In genomic region chr5:37336485-37337105, GRCm38 (mm10) we compare ENCODE assay signal across 8 mouse cellular contexts. TPM values are rescaled to one million over a fixed set of nuclear protein-coding genes. Genes with fewer than 3 reads are reported as not detected.
DNase-seq lines count a peak whose midpoint lies in the region; ATAC-seq and TF ChIP-seq lines count a peak whose summit lies in the region.

TSS of gene Evc (minus strand) at chr5:37336894.

- no peak for TF ChIP-seq POLR2A in thymus, adult 2 months (IDR thresholded peaks at IDR 0.05; ENCODE audit: control insufficient read depth, extremely low read depth, insufficient read depth, low read length, poor library complexity)

- no peak for TF ChIP-seq EP300 in liver, embryonic 14.5 days (IDR thresholded peaks at IDR 0.05; ENCODE audit: low read depth)

- H3K9me3 ChIP-seq in embryonic facial prominence, embryonic 13.5 days = no peaks in the 10 kb centered on the region
- H3K9me3 ChIP-seq in heart, embryonic 10.5 days = no peaks in the 10 kb centered on the region
- no peaks in the 10 kb centered on the region for H3K9me3 ChIP-seq in liver, embryonic 14.5 days (ENCODE audit: control insufficient read depth, low read length)
- H3K9me3 ChIP-seq in neural tube, embryonic 15.5 days (replicated peaks) = no peaks in the 10 kb centered on the region

- no peaks in the 10 kb centered on the region for H3K36me3 ChIP-seq in thymus, adult 2 months (ENCODE audit: control insufficient read depth, insufficient read depth, low read length)
- peaks cover 15% of the 10 kb centered on the region for H3K36me3 ChIP-seq in embryonic facial prominence, embryonic 13.5 days
- 0 out of 2 replicates have a peak, but pooled peaks cover 2% of the 10 kb centered on the region for H3K36me3 ChIP-seq in heart, embryonic 10.5 days
- no peaks in the 10 kb centered on the region for H3K36me3 ChIP-seq in liver, embryonic 14.5 days (replicated peaks; ENCODE audit: control insufficient read depth, insufficient read depth, low read depth)
- no peaks in the 10 kb centered on the region for H3K36me3 ChIP-seq in neural tube, embryonic 15.5 days

- DNase-seq in thymus, adult 2 months = no peak
- DNase-seq in thymus, adult 18-20 months = no peak
- peak; percentile 85 for DNase-seq in heart, embryonic 10.5 days (ENCODE audit: low spot score)
- DNase-seq in kidney, adult 9 months = peak; percentile 84
- peak in 1 of 3 experiments; percentile 9 for DNase-seq in liver, embryonic 14.5 days (ENCODE audit: low read depth in 3 of 3, low spot score in 3 of 3)
- no peak for DNase-seq in B cell, adult 2 months

- TF ChIP-seq CTCF in thymus, adult 2 months (IDR thresholded peaks at IDR 0.05; ENCODE audit: borderline replicate concordance, control insufficient read depth, extremely low read depth, insufficient read depth, low read length, poor library complexity) = no peak
- TF ChIP-seq CTCF in liver, embryonic 14.5 days (IDR thresholded peaks at IDR 0.05; ENCODE audit: low read depth) = no peak

- no peak within 1 kb of the TSS for H3K27ac ChIP-seq in thymus, adult 2 months (ENCODE audit: control insufficient read depth, insufficient read depth, low read length)
- H3K27ac ChIP-seq in embryonic facial prominence, embryonic 13.5 days = peak within 1 kb of the TSS; percentile 94
- peak within 1 kb of the TSS; percentile 87 for H3K27ac ChIP-seq in heart, embryonic 10.5 days
- H3K27ac ChIP-seq in liver, embryonic 14.5 days = no peak within 1 kb of the TSS
- no peak within 1 kb of the TSS for H3K27ac ChIP-seq in neural tube, embryonic 15.5 days (replicated peaks)

- peak within 1 kb of the TSS; percentile 16 for H3K4me3 ChIP-seq in thymus, adult 2 months (ENCODE audit: control insufficient read depth, insufficient read depth, low read length)
- peak within 1 kb of the TSS; percentile 80 for H3K4me3 ChIP-seq in embryonic facial prominence, embryonic 13.5 days
- H3K4me3 ChIP-seq in heart, embryonic 10.5 days = peak within 1 kb of the TSS; percentile 74
- peak within 1 kb of the TSS; percentile 45 to 47 for H3K4me3 ChIP-seq in liver, embryonic 14.5 days (ENCODE audit: insufficient read depth in 1 of 2, low read depth in 2 of 2, low read length in 2 of 2)
- peak within 1 kb of the TSS; percentile 71 for H3K4me3 ChIP-seq in neural tube, embryonic 15.5 days (replicated peaks)

- ATAC-seq in embryonic facial prominence, embryonic 13.5 days (ENCODE audit: insufficient number of reproducible peaks, insufficient read depth, low FRiP score, low TSS enrichment, low read depth) = peak; percentile 69; the same call in 1 of the 2 replicates
- ATAC-seq in liver, embryonic 14.5 days (ENCODE audit: insufficient read depth) = peak; percentile 51; the same call in 1 of the 2 replicates
- peak; percentile 56; the same call in 1 of the 2 replicates for ATAC-seq in neural tube, embryonic 15.5 days (ENCODE audit: low FRiP score)

- H3K27me3 ChIP-seq in thymus, adult 2 months (ENCODE audit: control insufficient read depth, insufficient read depth, low read length) = peaks cover 5% of the 10 kb centered on the region; the same call in 1 of the 2 replicates
- no peaks in the 10 kb centered on the region for H3K27me3 ChIP-seq in embryonic facial prominence, embryonic 13.5 days
- peaks cover 7% of the 10 kb centered on the region; the same call in 1 of the 2 replicates for H3K27me3 ChIP-seq in heart, embryonic 10.5 days (ENCODE audit: insufficient read depth, poor library complexity, severe bottlenecking)
- no peaks in the 10 kb centered on the region; the same call in 1 of the 2 replicates for H3K27me3 ChIP-seq in liver, embryonic 14.5 days (ENCODE audit: control insufficient read depth, insufficient read depth, low read length)
- H3K27me3 ChIP-seq in neural tube, embryonic 15.5 days (replicated peaks) = peaks cover 12% of the 10 kb centered on the region; the same call in 1 of the 2 replicates

- peak within 1 kb of the TSS; percentile 70 for H3K4me2 ChIP-seq in embryonic facial prominence, embryonic 13.5 days
- peak within 1 kb of the TSS; percentile 59 for H3K4me2 ChIP-seq in liver, embryonic 14.5 days (ENCODE audit: low read depth)
- H3K4me2 ChIP-seq in neural tube, embryonic 15.5 days = peak within 1 kb of the TSS; percentile 100

- no peaks in the 10 kb centered on the region for H3K4me1 ChIP-seq in thymus, adult 2 months (replicated peaks; ENCODE audit: control insufficient read depth, insufficient read depth, low read length)
- H3K4me1 ChIP-seq in embryonic facial prominence, embryonic 13.5 days = peaks cover 49% of the 10 kb centered on the region
- peaks cover 41% of the 10 kb centered on the region for H3K4me1 ChIP-seq in heart, embryonic 10.5 days
- H3K4me1 ChIP-seq in liver, embryonic 14.5 days (replicated peaks; ENCODE audit: control insufficient read depth in 2 of 2, insufficient read depth in 2 of 2, low read length in 1 of 2) = peaks cover 0 to 6% of the 10 kb centered on the region in 2 experiments; a peak in 1 of 4 replicates
- H3K4me1 ChIP-seq in neural tube, embryonic 15.5 days = peaks cover 35% of the 10 kb centered on the region

- WGBS in thymus, adult 2 months = 4% methylated on average over 48 of the region's 48 CpGs
- under 1% methylated on average over 48 of the region's 48 CpGs for WGBS in embryonic facial prominence, embryonic 13.5 days
- WGBS in heart, embryonic 10.5 days = under 1% methylated on average over 48 of the region's 48 CpGs
- 2% methylated on average over 48 of the region's 48 CpGs for WGBS in liver, embryonic 14.5 days (ENCODE audit: insufficient replicate concordance)
- WGBS in neural tube, embryonic 15.5 days = under 1% methylated on average over 48 of the region's 48 CpGs

- peak within 1 kb of the TSS; percentile 89 for H3K9ac ChIP-seq in embryonic facial prominence, embryonic 13.5 days
- no peak within 1 kb of the TSS for H3K9ac ChIP-seq in liver, embryonic 14.5 days (replicated peaks)
- H3K9ac ChIP-seq in neural tube, embryonic 15.5 days (replicated peaks) = peak within 1 kb of the TSS; percentile 58

RNA-seq across cellular contexts. Expression of gene Evc, which starts in this region (rescaled TPM):
- polyA plus RNA-seq in thymus, adult 2 months (2012; rRNA removed) = 2.1 and 2.5 TPM in 2 replicates
- polyA plus RNA-seq in embryonic facial prominence, embryonic 13.5 days (2015; fragmentation: Nextera tagmentation; extraction: Ambion mirVana) = 33.5 and 35.5 TPM in 2 replicates
- polyA plus RNA-seq in heart, embryonic 10.5 days (2016; fragmentation: Nextera tagmentation; extraction: Ambion mirVana) = 6.4 and 9.7 TPM in 2 replicates
- 1.6 and 2.2 TPM in 2 replicates for polyA plus RNA-seq in liver, embryonic 14.5 days (2012; rRNA removed)
- 0.91 and 1.2 TPM in 2 replicates for polyA plus RNA-seq in liver, embryonic 14.5 days (2014; fragmentation: Nextera tagmentation; extraction: Ambion mirVana)
- polyA plus RNA-seq in neural tube, embryonic 15.5 days (2015; fragmentation: Nextera tagmentation; extraction: Ambion mirVana) = 4.4 and 5.7 TPM in 2 replicates

Comparison
In these comparisons a context has a peak if more than half of its experiments do, and no peak if none do; other contexts are left out.
1. DNase-seq: peak in heart, embryonic 10.5 days (single experiment) and kidney, adult 9 months (single experiment); none in thymus, adult 2 months (single experiment), thymus, adult 18-20 months (0 of 2) and B cell, adult 2 months (0 of 2).
2. H3K27ac ChIP-seq: peak in embryonic facial prominence, embryonic 13.5 days (single experiment) and heart, embryonic 10.5 days (single experiment); none in thymus, adult 2 months (single experiment), liver, embryonic 14.5 days (single experiment) and neural tube, embryonic 15.5 days (single experiment).
3. H3K4me3 ChIP-seq: peak in every context shown above with its lines; median percentile 80 in embryonic facial prominence, embryonic 13.5 days; 74 in heart, embryonic 10.5 days; 71 in neural tube, embryonic 15.5 days; 46 in liver, embryonic 14.5 days; 16 in thymus, adult 2 months.
4. Peak in every context shown above with its lines, with median percentiles within 50 percentile points of each other: ATAC-seq and H3K4me2 ChIP-seq.